Mouse (Mus musculus) cerebellum, adult 9-10 months (tissue): Measurements from ENCODE around the gene Serpina12.

Experiments used
- DNase-seq: peaks from one replicate; pipeline ENCODE4 v3.0.0; 2022

Serpina12 gene

GRCm38 (mm10) chr12:104044343-104044742 is at the start of gene Serpina12:
TSS of gene Serpina12 (minus strand) at chr12:104044443.
- no peak for DNase-seq

- DNase-seq, result no peak
Measured at GRCm38 (mm10) chr12:104091303-104091702, 47.1 kb upstream of the Serpina12 start.

GRCm38 (mm10) chr12:104090119-104090518 is 45.9 kb upstream of the Serpina12 start:
- DNase-seq, result no peak

- DNase-seq, result no peak
Measured at GRCm38 (mm10) chr12:104072286-104072685, 28.0 kb upstream of the Serpina12 start.

- DNase-seq, result no peak
Measured at GRCm38 (mm10) chr12:104071708-104072107, 27.5 kb upstream of the Serpina12 start.

- peak; percentile 55 for DNase-seq
Measured at GRCm38 (mm10) chr12:104069620-104070019, 25.4 kb upstream of the Serpina12 start.

- peak; percentile 47 for DNase-seq
Measured at GRCm38 (mm10) chr12:104067549-104067948, 23.3 kb upstream of the Serpina12 start.

- peak; percentile 43 for DNase-seq
Measured at GRCm38 (mm10) chr12:104066241-104066640, 22.0 kb upstream of the Serpina12 start.

- no peak for DNase-seq
Measured at GRCm38 (mm10) chr12:104064996-104065395, 20.8 kb upstream of the Serpina12 start.

GRCm38 (mm10) chr12:104064532-104064931 is 20.3 kb upstream of the Serpina12 start:
- DNase-seq, result no peak

GRCm38 (mm10) chr12:104061862-104062261 is 17.6 kb upstream of the Serpina12 start:
- no peak for DNase-seq

- DNase-seq, result no peak
Measured at GRCm38 (mm10) chr12:104060126-104060525, 15.9 kb upstream of the Serpina12 start.

- no peak for DNase-seq
Measured at GRCm38 (mm10) chr12:104057531-104057930, 13.3 kb upstream of the Serpina12 start.

GRCm38 (mm10) chr12:104057050-104057449 is 12.8 kb upstream of the Serpina12 start:
- no peak for DNase-seq

- DNase-seq, result no peak
Measured at GRCm38 (mm10) chr12:104055755-104056154, 11.5 kb upstream of the Serpina12 start.

- no peak for DNase-seq
Measured at GRCm38 (mm10) chr12:104053995-104054394, 9.8 kb upstream of the Serpina12 start.

GRCm38 (mm10) chr12:104045713-104046112 is 1.5 kb upstream of the Serpina12 start:
- no peak for DNase-seq

GRCm38 (mm10) chr12:104042753-104043152 is 1.5 kb downstream of the Serpina12 start:
- DNase-seq, result no peak

- DNase-seq, result peak; percentile 25
Measured at GRCm38 (mm10) chr12:104041401-104041800, 2.8 kb downstream of the Serpina12 start.

- DNase-seq, result no peak
Measured at GRCm38 (mm10) chr12:104038181-104038580, 6.1 kb downstream of the Serpina12 start.

- DNase-seq, result no peak
Measured at GRCm38 (mm10) chr12:104033752-104034151, 10.5 kb downstream of the Serpina12 start.

GRCm38 (mm10) chr12:104029986-104030385 is 14.3 kb downstream of the Serpina12 start:
- peak; percentile 3 for DNase-seq

GRCm38 (mm10) chr12:104015280-104015679 is 29.0 kb downstream of the Serpina12 start:
- no peak for DNase-seq

GRCm38 (mm10) chr12:104013620-104014019 is 30.6 kb downstream of the Serpina12 start, which contains the start of gene Serpina9:
TSS of gene Serpina9 (minus strand) at chr12:104013755.
- DNase-seq, result no peak

GRCm38 (mm10) chr12:104004689-104005088 is 39.6 kb downstream of the Serpina12 start:
- DNase-seq, result no peak

- no peak for DNase-seq
Measured at GRCm38 (mm10) chr12:104003238-104003612, 41.0 kb downstream of the Serpina12 start.
